Mouse (Mus musculus) lung, adult 2 months (tissue): ENCODE measurements at regions not wholly inside any gene's neighbourhood (a gene's known extent, or its start where the extent isn't known, plus 50 kb on each side); places are given as distances from the start of the nearest gene placed in this dataset.

Experiments
- CTCF ChIP-seq: fragments of 200-500 bp; IDR thresholded peaks from 2 replicates; pipeline ENCODE4 v1.5.1; 2011; ENCODE audit warnings: mild to moderate bottlenecking, low read length, control low read depth; ENCODE audit not compliant: insufficient read depth
- POLR2A ChIP-seq: fragments of 200-500 bp; IDR thresholded peaks from 2 replicates; pipeline ENCODE4 v1.6.1; 2011; ENCODE audit warnings: low read depth, mild to moderate bottlenecking, control low read depth, low read length, borderline replicate concordance; ENCODE audit errors: extremely low read depth

- no peak for TF ChIP-seq POLR2A
- no peak for TF ChIP-seq CTCF
Observed at GRCm38 (mm10) chr13:75596856-75597255, 109.7 kb upstream of the Ell2 start.
